Mouse (Mus musculus) cerebellum, adult 2 months (tissue): Measurements from ENCODE around the gene Mre11a. TPM values are rescaled to one million over a fixed set of nuclear protein-coding genes. Genes with fewer than 3 reads are reported as not detected.

Experiments used
- DNase-seq, 2 experiments: peaks; one replicate each; pipeline ENCODE4 v3.0.0; 2021
- H3K27ac ChIP-seq: fragments of 200-500 bp; 2 replicates; pipeline ENCODE4 v1.5.1; 2012; ENCODE audit warnings: low read length, control low read depth, inconsistent platforms; ENCODE audit not compliant: insufficient read depth
- H3K27me3 ChIP-seq: fragments of 200-500 bp; 2 replicates; pipeline ENCODE4 v1.6.1; 2012; ENCODE audit warnings: inconsistent platforms, mild to moderate bottlenecking, low read length, moderate library complexity; ENCODE audit not compliant: control insufficient read depth, insufficient read depth
- H3K4me1 ChIP-seq: fragments of 200-500 bp; 2 replicates; pipeline ENCODE4 v1.6.1; 2011; ENCODE audit warnings: low read length; ENCODE audit not compliant: control insufficient read depth, insufficient read depth
- H3K4me3 ChIP-seq: fragments of 200-500 bp; replicated peaks from 2 replicates; pipeline ENCODE3; 2011; ENCODE audit warnings: mild to moderate bottlenecking, low read depth, low read length, control low read depth; ENCODE audit not compliant: insufficient read depth
- CTCF ChIP-seq: fragments of 200-500 bp; IDR thresholded peaks from 2 replicates; pipeline ENCODE4 v1.5.1; 2011; ENCODE audit warnings: low read depth, mild to moderate bottlenecking, control low read depth, low read length, moderate library complexity, borderline replicate concordance; ENCODE audit not compliant: insufficient read depth
- POLR2A ChIP-seq: fragments of 200-500 bp; IDR thresholded peaks from 2 replicates; pipeline ENCODE4 v1.6.1; 2011; ENCODE audit warnings: low read length, control low read depth, borderline replicate concordance; ENCODE audit not compliant: insufficient read depth
- WGBS: fragments of 180-500 bp; shearing (Covaris S2); methylation state at CpG from one replicate; pipeline ENCODE4 v1.1.7; 2018; 5-methylcytosine and 5-hydroxymethylcytosine counted together
- polyA plus RNA-seq: library from polyadenylated mRNA; depleted of rRNA; stranded (reverse); fragments of >200 nt; gene quantifications from 2 replicates; pipeline ENCODE4 v1.2.3, GENCODE M21; 2012; rRNA removed

The Mre11a gene
- 7.5 and 8.2 TPM in 2 replicates for polyA plus RNA-seq

DNA sequence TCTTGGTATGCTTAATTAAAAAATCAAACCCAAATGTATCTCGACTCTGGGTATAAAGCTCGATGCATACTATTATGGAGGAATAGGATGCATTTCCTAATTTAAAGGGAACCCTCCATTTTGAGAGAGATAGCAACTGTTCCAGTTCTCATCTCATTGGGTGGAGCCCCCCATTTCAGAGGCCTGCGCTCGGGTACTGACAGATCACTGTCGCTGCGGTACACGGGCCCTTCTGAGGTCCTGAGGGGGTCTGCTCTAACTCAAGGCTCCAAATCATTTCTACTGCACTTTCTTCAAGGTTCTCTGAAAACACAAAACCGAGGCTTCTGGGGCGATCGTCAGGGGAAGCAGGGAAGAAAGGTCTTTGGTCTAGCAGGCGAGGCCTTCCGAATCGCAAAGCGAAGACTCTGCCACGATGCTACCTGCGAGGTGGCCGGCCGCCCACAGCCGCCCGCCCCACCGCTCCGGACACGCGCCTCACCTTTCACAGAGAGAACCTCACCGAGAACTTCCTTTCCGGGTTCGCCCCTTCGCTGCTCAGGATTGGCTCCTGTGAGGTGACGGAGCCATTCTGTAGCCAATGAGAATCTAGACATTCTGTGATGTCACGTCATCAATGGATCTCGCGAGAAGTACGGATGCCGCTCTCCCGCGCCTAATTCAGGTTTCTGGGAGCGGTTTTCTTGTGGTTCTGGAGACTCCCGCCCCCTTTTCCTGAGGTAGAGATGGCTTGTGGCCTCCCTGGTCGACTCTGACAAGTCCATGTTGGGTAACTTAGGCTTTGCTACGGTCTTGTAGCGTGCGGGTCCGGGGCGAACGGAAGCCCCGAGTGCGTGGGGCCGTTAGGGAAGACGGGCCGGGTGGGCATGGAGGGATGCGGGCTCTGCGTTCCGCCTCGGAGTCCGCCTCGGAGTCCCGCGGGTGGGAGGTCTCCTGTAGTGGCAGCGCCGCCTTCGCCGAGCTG is at the start of gene Mre11a, which contains the start of gene Ankrd49:
Mre11a (plus strand) TSS at position 616 of the 964 bp plus-strand sequence.
Ankrd49 (minus strand) TSS at position 818 of the 964 bp plus-strand sequence.
- TF ChIP-seq CTCF (no peak), POLR2A (peak; percentile 60; the same call in 1 of the 2 replicates)
- peak; percentile 94 to 96 for DNase-seq
- under 1% methylated on average over 62 of the region's 62 CpGs for WGBS
- peak within 1 kb of the TSS; percentile 89 for H3K4me3 ChIP-seq
- H3K27ac ChIP-seq, result peak within 1 kb of the TSS; percentile 83
- H3K27me3 ChIP-seq, result no peaks in the 10 kb centered on the region
- H3K4me1 ChIP-seq, result no peaks in the 10 kb centered on the region

DNA sequence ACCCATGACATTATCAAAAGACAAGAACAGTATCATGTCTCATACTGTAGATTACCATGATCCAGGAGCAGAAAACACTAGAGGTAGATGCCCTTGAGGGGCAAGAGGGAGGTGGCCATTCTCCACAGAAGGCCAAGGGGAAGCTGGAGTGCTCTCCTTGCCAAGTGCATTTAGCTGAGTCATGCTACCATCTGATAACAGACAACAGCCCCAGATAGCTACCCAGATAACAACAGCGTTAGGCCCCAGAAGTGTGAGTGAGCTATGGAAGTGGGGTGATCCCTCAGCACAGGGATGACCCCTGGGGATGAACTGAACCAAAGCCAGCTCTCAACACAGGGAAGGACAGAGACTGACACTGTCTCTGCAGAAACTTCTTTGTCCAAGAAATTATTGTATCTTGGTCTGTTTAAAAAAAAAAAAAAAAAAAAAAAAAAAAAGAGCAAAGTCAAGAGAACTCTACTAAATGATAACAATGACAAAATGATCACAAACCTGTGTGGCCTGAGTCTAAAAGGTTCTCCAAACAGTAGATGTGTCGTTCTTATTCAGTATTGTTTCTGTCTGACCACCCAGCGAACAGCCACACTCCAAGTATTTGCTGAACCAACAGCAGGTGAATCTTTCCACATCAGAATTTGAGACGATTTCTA is 44.8 kb upstream of the Mre11a start:
- H3K4me1 ChIP-seq, result no peaks in the 10 kb centered on the region
- WGBS, result 78% methylated on average over 4 of the region's 4 CpGs
- TF ChIP-seq POLR2A (no peak), CTCF (no peak)
- H3K27ac ChIP-seq, result no peak overlapping the region
- no peak for DNase-seq
- no peak overlapping the region for H3K4me3 ChIP-seq
- H3K27me3 ChIP-seq, result no peaks in the 10 kb centered on the region

DNA sequence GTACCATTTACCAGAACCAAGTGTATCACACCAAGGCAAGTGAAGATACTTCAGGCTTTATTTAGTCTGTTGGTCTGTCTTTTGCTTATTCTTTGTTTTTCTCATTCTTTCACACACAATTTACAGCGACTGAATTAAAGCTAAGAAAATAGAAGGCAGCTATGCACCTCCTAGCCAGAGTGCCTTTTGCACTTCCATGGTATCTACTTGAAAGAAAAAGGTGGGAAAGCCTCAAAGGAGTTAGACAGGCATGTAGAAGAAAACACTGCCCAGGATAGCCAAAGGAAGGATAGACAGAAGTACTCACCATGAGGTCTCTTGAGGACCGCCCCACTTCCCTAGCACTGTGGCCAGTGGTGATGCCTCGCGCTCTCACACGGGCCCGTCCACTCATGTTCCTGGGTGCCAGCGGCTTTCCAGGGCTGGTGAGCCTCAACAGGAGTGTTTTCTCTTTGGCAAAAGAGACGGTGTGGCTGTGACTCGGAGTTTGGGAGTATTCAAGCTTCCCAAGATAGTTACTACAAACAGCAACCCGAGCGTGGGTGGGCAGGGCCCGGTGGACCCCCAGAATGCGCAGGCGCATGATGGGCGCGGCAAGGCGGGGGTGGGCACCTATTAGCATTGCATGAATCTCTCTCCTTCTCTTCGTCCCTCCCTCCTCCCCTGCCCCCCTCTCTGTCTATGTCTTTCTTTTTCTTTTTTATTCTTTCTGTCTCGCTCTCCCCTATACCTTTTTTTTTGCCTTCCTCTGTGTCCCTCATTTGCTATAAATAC is 44.1 kb upstream of the Mre11a start, which contains the start of gene Piwil4:
Piwil4 (minus strand) TSS at position 583 of the 774 bp plus-strand sequence.
- no peak for TF ChIP-seq POLR2A
- TF ChIP-seq CTCF, result no peak
- Histone ChIP-seq H3K27ac (no peak within 1 kb of the TSS), H3K4me1 (no peaks in the 10 kb centered on the region), H3K27me3 (no peaks in the 10 kb centered on the region), H3K4me3 (no peak within 1 kb of the TSS)
- WGBS, result 85% methylated on average over 19 of the region's 19 CpGs
- no peak for DNase-seq

DNA sequence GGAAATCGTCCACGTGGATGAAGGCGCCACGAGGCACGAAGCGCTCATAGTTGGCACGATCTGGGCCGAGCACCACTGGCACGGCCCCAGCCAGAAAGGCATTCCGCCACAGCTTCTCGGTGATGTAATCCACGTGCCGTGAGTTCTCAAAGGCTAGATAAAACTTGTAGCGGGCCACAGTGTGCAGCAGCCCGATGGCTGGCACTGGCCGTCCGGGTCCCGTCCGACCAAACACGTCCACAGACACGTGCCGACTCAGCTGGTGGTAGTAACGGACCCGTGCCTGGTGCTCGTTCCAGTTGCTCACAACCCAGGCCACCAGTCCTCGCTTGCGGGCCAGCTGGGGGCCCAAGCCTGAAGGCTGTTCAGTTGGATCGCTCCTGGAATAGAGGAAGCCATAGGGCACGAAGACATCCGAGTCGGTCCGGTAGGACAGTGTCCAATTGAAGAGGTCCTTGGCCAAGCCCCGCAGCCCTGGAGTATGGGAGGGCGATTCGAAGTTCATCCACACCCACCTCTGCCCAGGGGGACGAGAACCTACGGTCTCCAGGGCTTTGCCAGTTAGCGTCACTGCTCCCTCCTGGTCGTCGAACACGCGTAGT is 33.5 kb upstream of the Mre11a start:
- H3K4me3 ChIP-seq, result no peak overlapping the region
- 24% methylated on average over 42 of the region's 42 CpGs for WGBS
- no peaks in the 10 kb centered on the region for H3K4me1 ChIP-seq
- H3K27ac ChIP-seq, result no peak overlapping the region
- no peak for DNase-seq
- no peaks in the 10 kb centered on the region; the same call in 1 of the 2 replicates for H3K27me3 ChIP-seq
- no peak for TF ChIP-seq CTCF

DNA sequence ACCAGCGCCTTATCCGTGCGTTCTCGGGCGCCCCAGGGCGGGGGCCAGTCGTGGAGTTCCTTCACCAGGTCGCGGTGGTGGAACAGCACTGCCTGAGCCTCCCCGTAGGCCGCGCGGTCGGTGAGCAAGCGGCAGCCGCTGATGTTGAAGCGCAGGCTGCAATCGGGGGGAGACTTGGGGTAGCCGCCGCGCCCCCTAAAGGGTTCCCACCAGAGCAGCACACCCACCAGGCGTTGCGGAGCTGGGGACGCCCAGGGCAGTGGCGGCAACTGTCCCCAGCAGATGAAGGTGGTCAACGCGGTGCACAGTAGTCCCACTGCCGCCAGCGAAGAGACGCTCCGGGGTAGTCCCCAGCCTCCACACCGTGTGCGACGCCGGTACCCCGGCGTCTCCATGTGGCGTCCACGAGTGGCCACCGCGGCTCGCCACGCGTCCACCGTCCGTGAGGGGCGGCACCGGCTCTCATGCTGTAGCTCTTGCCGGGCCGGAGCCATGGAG is 32.9 kb upstream of the Mre11a start:
- Histone ChIP-seq H3K4me1 (no peaks in the 10 kb centered on the region), H3K27ac (no peak overlapping the region), H3K4me3 (no peak overlapping the region), H3K27me3 (no peaks in the 10 kb centered on the region; the same call in 1 of the 2 replicates)
- no peak for DNase-seq
- under 1% methylated on average over 50 of the region's 50 CpGs for WGBS
- TF ChIP-seq POLR2A (no peak), CTCF (no peak)

DNA sequence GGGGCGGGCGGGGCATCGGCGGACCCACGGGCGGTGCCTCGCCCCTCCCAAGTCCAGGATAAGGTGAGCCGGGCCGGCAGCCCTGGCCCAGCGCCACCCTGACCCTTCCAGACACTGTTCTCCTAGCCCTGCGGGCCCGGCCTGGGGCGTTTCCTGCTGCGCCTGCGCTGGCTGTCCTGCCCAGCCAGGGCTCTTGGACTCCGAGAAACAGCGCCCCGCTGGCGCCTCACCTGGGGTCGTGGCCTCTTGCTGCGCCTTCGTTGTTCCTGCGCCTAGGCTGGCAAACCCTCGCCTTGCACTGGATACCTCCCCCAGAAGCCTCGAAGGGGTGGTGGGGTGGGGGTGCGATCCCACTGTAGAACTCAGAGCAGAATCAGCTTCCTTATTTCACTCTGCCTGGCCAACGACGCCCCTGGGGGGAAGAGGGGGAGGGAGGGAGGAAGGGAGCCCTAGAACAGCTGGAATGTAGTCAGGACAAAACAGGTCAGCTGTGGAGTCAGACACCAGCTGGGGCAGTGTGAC is 32.4 kb upstream of the Mre11a start, which contains the start of gene Fut4:
Fut4 (minus strand) TSS at position 393 of the 522 bp plus-strand sequence.
- peak in 1 of 2 experiments; percentile 14 for DNase-seq
- WGBS, result 2% methylated on average over 28 of the region's 28 CpGs
- Histone ChIP-seq H3K27me3 (no peaks in the 10 kb centered on the region; the same call in 1 of the 2 replicates), H3K27ac (no peak within 1 kb of the TSS), H3K4me1 (no peaks in the 10 kb centered on the region), H3K4me3 (no peak within 1 kb of the TSS)
- TF ChIP-seq POLR2A, result no peak
- TF ChIP-seq CTCF, result no peak

DNA sequence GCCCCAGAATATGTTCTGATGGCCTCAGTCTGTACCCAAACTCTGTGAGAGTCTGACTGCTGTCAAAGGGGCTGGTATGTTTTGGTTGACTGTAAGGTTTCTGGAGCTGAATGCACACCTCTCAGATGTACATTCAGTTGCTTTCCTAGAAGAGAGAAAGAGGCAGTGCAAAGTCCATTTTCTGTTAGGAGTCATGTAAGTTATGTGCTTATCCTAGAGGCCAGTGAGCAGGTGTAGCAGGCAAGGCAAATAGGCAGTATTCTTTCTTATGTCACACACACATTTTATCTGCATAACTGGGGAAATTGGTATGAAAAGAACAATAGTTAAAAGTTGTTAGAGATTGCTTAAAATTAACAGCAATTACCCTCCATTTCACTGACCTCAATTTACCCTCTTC is 30.5 kb upstream of the Mre11a start:
- TF ChIP-seq POLR2A, result no peak
- no peak for TF ChIP-seq CTCF

More for the DNA sequence above, 30.5 kb upstream of the Mre11a start:
- Histone ChIP-seq H3K4me1 (no peaks in the 10 kb centered on the region), H3K27ac (no peak overlapping the region), H3K27me3 (no peaks in the 10 kb centered on the region; the same call in 1 of the 2 replicates), H3K4me3 (no peak overlapping the region)
- DNase-seq, result no peak
